Mouse (Mus musculus) embryonic facial prominence, embryonic 13.5 days (tissue): ENCODE measurements around the gene Abhd12. TPM values are rescaled to one million over a fixed set of nuclear protein-coding genes. Genes with fewer than 3 reads are reported as not detected.

Experiments
- ATAC-seq: fragments of 200-750 bp; cut with Nextera tagmentation; 2 replicates; pipeline ENCODE4 v1.8.0; 2017; ENCODE audit warnings: low read depth; ENCODE audit not compliant: insufficient number of reproducible peaks, insufficient read depth, low FRiP score, low TSS enrichment
- H3K27ac ChIP-seq: fragments of 300-500 bp; sonication (generic); 2 replicates; pipeline ENCODE4 v1.5.1; 2015; ENCODE audit warnings: moderate library complexity, mild to moderate bottlenecking, inconsistent platforms
- H3K27me3 ChIP-seq: fragments of 300-500 bp; sonication (generic); 2 replicates; pipeline ENCODE4 v1.6.1; 2015; ENCODE audit warnings: mild to moderate bottlenecking, inconsistent platforms
- H3K36me3 ChIP-seq: fragments of 300-500 bp; sonication (generic); 2 replicates; pipeline ENCODE4 v1.6.1; 2015; ENCODE audit warnings: mild to moderate bottlenecking, inconsistent platforms
- H3K4me1 ChIP-seq: fragments of 300-500 bp; sonication (generic); 2 replicates; pipeline ENCODE4 v1.6.1; 2015; ENCODE audit warnings: inconsistent platforms
- H3K4me2 ChIP-seq: fragments of 300-500 bp; sonication (generic); 2 replicates; pipeline ENCODE4 v1.6.1; 2015; ENCODE audit warnings: moderate library complexity, mild to moderate bottlenecking, inconsistent platforms
- H3K4me3 ChIP-seq: fragments of 300-500 bp; sonication (generic); 2 replicates; pipeline ENCODE4 v1.5.1; 2015; ENCODE audit warnings: mild to moderate bottlenecking, inconsistent platforms
- H3K9ac ChIP-seq: fragments of 300-500 bp; sonication (generic); 2 replicates; pipeline ENCODE4 v1.6.1; 2015; ENCODE audit warnings: mild to moderate bottlenecking, inconsistent platforms
- H3K9me3 ChIP-seq: fragments of 300-500 bp; sonication (generic); 2 replicates; pipeline ENCODE4 v1.6.1; 2016; ENCODE audit warnings: inconsistent platforms
- WGBS: fragments of 180-500 bp; shearing (Covaris S2); methylation state at CpG from one replicate; pipeline ENCODE4 v1.1.7; 2015; ENCODE audit warnings: mixed read lengths; 5-methylcytosine and 5-hydroxymethylcytosine counted together
- polyA plus RNA-seq: library from polyadenylated mRNA; unstranded; fragments of >200 nt; fragmentation: Nextera tagmentation; extraction: Ambion mirVana; gene quantifications from 2 replicates; pipeline ENCODE4 v1.2.1, GENCODE M21; 2015

Gene Abhd12
- polyA plus RNA-seq, 1 experiment from 2014 or later = 69.5 TPM

- WGBS = 92% methylated on average over 11 of the region's 11 CpGs
- H3K4me2 ChIP-seq = no peak overlapping the region
- no peaks in the 10 kb centered on the region for H3K9me3 ChIP-seq
- no peaks in the 10 kb centered on the region for H3K27me3 ChIP-seq
- ATAC-seq = no peak
- no peak overlapping the region for H3K9ac ChIP-seq
- no peaks in the 10 kb centered on the region for H3K4me1 ChIP-seq
- no peak overlapping the region for H3K4me3 ChIP-seq
- no peak overlapping the region for H3K27ac ChIP-seq
- H3K36me3 ChIP-seq = peaks cover 66% of the 10 kb centered on the region
Observed at GRCm38 (mm10) chr2:150927038-150927720, 22.6 kb upstream of the Abhd12 start.

- H3K4me3 ChIP-seq = no peak overlapping the region
- H3K27me3 ChIP-seq = no peaks in the 10 kb centered on the region
- 90% methylated on average over 7 of the region's 7 CpGs for WGBS
- H3K9ac ChIP-seq = no peak overlapping the region
- H3K36me3 ChIP-seq = peaks cover 48% of the 10 kb centered on the region
- H3K27ac ChIP-seq = no peak overlapping the region
- H3K9me3 ChIP-seq = no peaks in the 10 kb centered on the region
- H3K4me2 ChIP-seq = no peak overlapping the region
- ATAC-seq = no peak
- no peaks in the 10 kb centered on the region for H3K4me1 ChIP-seq
Observed at GRCm38 (mm10) chr2:150923505-150923904, 19.0 kb upstream of the Abhd12 start.

- no peaks in the 10 kb centered on the region for H3K4me1 ChIP-seq
- 91% methylated on average over 3 of the region's 3 CpGs for WGBS
- no peaks in the 10 kb centered on the region for H3K27me3 ChIP-seq
- no peak overlapping the region for H3K4me2 ChIP-seq
- peaks cover 47% of the 10 kb centered on the region for H3K36me3 ChIP-seq
- no peaks in the 10 kb centered on the region for H3K9me3 ChIP-seq
- no peak overlapping the region for H3K27ac ChIP-seq
- H3K9ac ChIP-seq = no peak overlapping the region
- ATAC-seq = no peak
- H3K4me3 ChIP-seq = no peak overlapping the region
Observed at GRCm38 (mm10) chr2:150923026-150923425, 18.5 kb upstream of the Abhd12 start.

- ATAC-seq = no peak
- H3K9me3 ChIP-seq = no peaks in the 10 kb centered on the region
- H3K4me3 ChIP-seq = no peak overlapping the region
- peaks cover 46% of the 10 kb centered on the region for H3K36me3 ChIP-seq
- H3K27ac ChIP-seq = no peak overlapping the region
- 95% methylated on average over 4 of the region's 4 CpGs for WGBS
- no peaks in the 10 kb centered on the region for H3K27me3 ChIP-seq
- no peak overlapping the region for H3K4me2 ChIP-seq
- H3K9ac ChIP-seq = no peak overlapping the region
- no peaks in the 10 kb centered on the region for H3K4me1 ChIP-seq
Observed at GRCm38 (mm10) chr2:150922165-150922564, 17.6 kb upstream of the Abhd12 start.

- Histone ChIP-seq H3K9ac (no peak overlapping the region), H3K9me3 (no peaks in the 10 kb centered on the region), H3K27me3 (no peaks in the 10 kb centered on the region), H3K4me3 (no peak overlapping the region), H3K4me1 (no peaks in the 10 kb centered on the region), H3K4me2 (no peak overlapping the region), H3K36me3 (peaks cover 46% of the 10 kb centered on the region), H3K27ac (no peak overlapping the region)
- no peak for ATAC-seq
- WGBS = 86% methylated on average over 6 of the region's 6 CpGs
Observed at GRCm38 (mm10) chr2:150921697-150922096, 17.2 kb upstream of the Abhd12 start.

- H3K27me3 ChIP-seq = no peaks in the 10 kb centered on the region
- no peaks in the 10 kb centered on the region for H3K4me1 ChIP-seq
- no peaks in the 10 kb centered on the region for H3K9me3 ChIP-seq
- WGBS = 92% methylated on average over 3 of the region's 3 CpGs
- H3K9ac ChIP-seq = no peak overlapping the region
- no peak overlapping the region for H3K27ac ChIP-seq
- no peak overlapping the region for H3K4me3 ChIP-seq
- H3K4me2 ChIP-seq = no peak overlapping the region
- no peak for ATAC-seq
- peaks cover 46% of the 10 kb centered on the region for H3K36me3 ChIP-seq
Observed at GRCm38 (mm10) chr2:150920543-150920942, 16.0 kb upstream of the Abhd12 start.

GRCm38 (mm10) chr2:150918720-150919119, 14.2 kb upstream of the Abhd12 start:
- ATAC-seq = no peak
- H3K4me2 ChIP-seq = no peak overlapping the region
- H3K36me3 ChIP-seq = peaks cover 38% of the 10 kb centered on the region
- H3K9me3 ChIP-seq = no peaks in the 10 kb centered on the region
- H3K4me3 ChIP-seq = no peak overlapping the region
- H3K9ac ChIP-seq = no peak overlapping the region
- H3K4me1 ChIP-seq = no peaks in the 10 kb centered on the region
- H3K27me3 ChIP-seq = no peaks in the 10 kb centered on the region
- 81% methylated on average over 3 of the region's 3 CpGs for WGBS
- H3K27ac ChIP-seq = no peak overlapping the region

- WGBS = 86% methylated on average over 5 of the region's 5 CpGs
- Histone ChIP-seq H3K27me3 (no peaks in the 10 kb centered on the region), H3K4me1 (no peaks in the 10 kb centered on the region), H3K36me3 (peaks cover 26% of the 10 kb centered on the region), H3K9ac (no peak overlapping the region), H3K4me2 (no peak overlapping the region), H3K9me3 (no peaks in the 10 kb centered on the region), H3K4me3 (no peak overlapping the region), H3K27ac (no peak overlapping the region)
- no peak for ATAC-seq
Observed at GRCm38 (mm10) chr2:150915786-150916185, 11.2 kb upstream of the Abhd12 start.

GRCm38 (mm10) chr2:150914781-150915515, 10.4 kb upstream of the Abhd12 start:
- 82% methylated on average over 4 of the region's 4 CpGs for WGBS
- Histone ChIP-seq H3K4me3 (no peak overlapping the region), H3K4me1 (no peaks in the 10 kb centered on the region; the same call in 1 of the 2 replicates), H3K4me2 (no peak overlapping the region), H3K9me3 (no peaks in the 10 kb centered on the region), H3K9ac (no peak overlapping the region), H3K27ac (no peak overlapping the region), H3K36me3 (peaks cover 26% of the 10 kb centered on the region), H3K27me3 (no peaks in the 10 kb centered on the region)
- ATAC-seq = no peak

GRCm38 (mm10) chr2:150910295-150910881, 5.8 kb upstream of the Abhd12 start:
- H3K4me1 ChIP-seq = no peaks in the 10 kb centered on the region; the same call in 1 of the 2 replicates
- no peak for ATAC-seq
- peak overlapping the region; percentile 91 for H3K27ac ChIP-seq
- H3K4me3 ChIP-seq = peak overlapping the region; percentile 70
- H3K4me2 ChIP-seq = peak overlapping the region; percentile 70
- H3K9me3 ChIP-seq = no peaks in the 10 kb centered on the region
- H3K9ac ChIP-seq = peak overlapping the region; percentile 78
- no peaks in the 10 kb centered on the region for H3K36me3 ChIP-seq
- H3K27me3 ChIP-seq = no peaks in the 10 kb centered on the region
- WGBS = 34% methylated on average over 8 of the region's 10 CpGs

- peak overlapping the region; percentile 91 for H3K27ac ChIP-seq
- H3K36me3 ChIP-seq = no peaks in the 10 kb centered on the region
- H3K27me3 ChIP-seq = no peaks in the 10 kb centered on the region
Observed at GRCm38 (mm10) chr2:150909429-150910039, 5.0 kb upstream of the Abhd12 start.

More at GRCm38 (mm10) chr2:150909429-150910039, 5.0 kb upstream of the Abhd12 start:
- Histone ChIP-seq H3K9ac (peak overlapping the region; percentile 78), H3K4me3 (peak overlapping the region; percentile 70), H3K4me2 (peak overlapping the region; percentile 70), H3K9me3 (no peaks in the 10 kb centered on the region), H3K4me1 (no peaks in the 10 kb centered on the region; the same call in 1 of the 2 replicates)
- WGBS = under 1% methylated on average over 35 of the region's 35 CpGs
- peak; percentile 90 for ATAC-seq
